Mouse (Mus musculus) NIH3T3 (cell line): Measurements from ENCODE around the gene Dock8.
A peak's percentile ranks its signal among the peaks of the same experiment; 100 is the strongest.
"Not testable (repeated sequence)": the region's sequence is repeated elsewhere in the genome, so short reads cannot be mapped to it uniquely, and the experiment has no call there.

Source experiments
- DNase-seq: peaks from one replicate; pipeline ENCODE4 v3.0.0-alpha.2; 2012; ENCODE audit warnings: low read depth

Dock8 gene

DNA sequence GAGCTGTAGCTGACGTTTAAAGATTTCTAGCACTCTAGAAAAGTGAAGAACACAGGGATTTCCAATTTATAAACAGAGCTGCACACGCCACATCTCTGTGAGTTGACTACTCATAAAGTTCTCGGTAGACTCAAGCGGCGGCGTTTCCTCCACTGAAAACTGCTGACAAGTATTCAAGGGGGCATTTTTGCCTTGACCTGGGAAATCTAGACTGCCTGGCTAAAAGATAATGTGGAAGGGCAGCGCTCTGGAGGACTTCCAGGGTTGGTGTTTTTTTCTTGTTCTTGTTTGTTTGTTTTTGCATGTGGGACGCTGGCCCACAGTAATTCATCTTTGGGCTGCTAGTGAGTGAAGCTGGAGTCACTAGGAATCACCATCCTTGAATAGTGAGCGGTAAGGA lies 819 bp downstream of the Dock8 start:
- DNase-seq, result peak; percentile 31

DNA sequence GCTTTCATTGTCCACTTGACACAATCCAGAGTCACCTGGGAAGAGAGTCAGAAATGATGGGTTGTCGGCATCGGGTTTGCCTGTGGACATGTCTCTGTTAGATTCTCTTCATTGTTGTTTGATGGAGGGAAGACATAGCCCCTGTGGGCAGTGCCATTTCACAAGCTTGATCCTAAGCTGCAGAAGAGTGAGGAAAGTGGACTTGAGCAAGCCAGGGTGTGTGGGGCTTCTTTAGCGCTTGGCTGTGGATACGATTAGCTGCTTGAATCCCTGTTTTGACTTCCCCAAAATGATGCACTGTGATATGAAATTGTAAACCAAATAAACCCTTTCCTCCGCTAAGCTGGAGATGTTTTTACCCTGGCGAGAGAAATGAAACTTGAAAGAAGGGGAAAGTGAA lies 2.7 kb downstream of the Dock8 start:
- DNase-seq, result no peak

- DNase-seq, result no peak
These were observed 3.5 kb downstream of the Dock8 start for GRCm38 (mm10) chr19:25002828-25003227.

DNA sequence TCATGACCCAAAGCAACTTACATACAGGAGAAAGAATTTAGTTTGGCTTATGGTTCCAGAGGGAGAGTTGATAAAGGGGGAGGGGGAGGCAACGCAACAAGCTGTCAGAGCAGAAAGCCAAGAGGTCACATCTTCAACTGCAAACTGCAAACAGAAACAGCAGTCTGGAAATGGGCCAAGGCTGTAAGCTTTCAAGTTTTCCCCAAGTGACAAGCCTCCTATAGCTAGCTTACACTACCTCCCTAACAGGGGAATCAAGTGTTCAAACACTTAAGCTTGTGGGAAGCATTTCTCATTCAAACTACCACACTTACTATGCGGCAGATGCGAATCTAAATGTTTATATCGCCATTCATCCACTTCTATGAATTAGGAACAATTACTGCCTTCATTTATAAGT lies 4.5 kb downstream of the Dock8 start:
- peak; percentile 49 for DNase-seq

DNA sequence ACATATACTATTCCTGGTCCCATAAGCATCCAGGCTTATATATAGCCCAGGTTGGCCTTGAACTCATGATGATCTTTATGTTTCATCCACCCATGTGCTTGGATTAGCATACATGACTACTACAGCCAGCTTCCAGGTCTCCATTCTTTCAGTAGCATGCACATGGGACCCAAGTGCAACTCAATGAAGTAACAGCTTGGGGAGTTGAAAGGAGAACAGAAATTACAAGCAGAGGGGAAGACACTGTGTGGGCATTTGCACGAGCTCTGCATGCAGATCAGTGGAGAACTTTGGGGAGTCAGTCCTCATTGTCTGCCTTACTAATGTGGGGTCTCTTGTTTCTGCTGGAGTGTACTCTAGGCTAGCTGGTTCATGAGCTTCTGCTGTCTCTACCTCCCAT lies 7.4 kb downstream of the Dock8 start:
- DNase-seq, result no peak

GRCm38 (mm10) chr19:25008509-25008908 lies 9.2 kb downstream of the Dock8 start:
- DNase-seq, result no peak

GRCm38 (mm10) chr19:25022766-25023165 lies 23.4 kb downstream of the Dock8 start:
- no peak for DNase-seq

DNA sequence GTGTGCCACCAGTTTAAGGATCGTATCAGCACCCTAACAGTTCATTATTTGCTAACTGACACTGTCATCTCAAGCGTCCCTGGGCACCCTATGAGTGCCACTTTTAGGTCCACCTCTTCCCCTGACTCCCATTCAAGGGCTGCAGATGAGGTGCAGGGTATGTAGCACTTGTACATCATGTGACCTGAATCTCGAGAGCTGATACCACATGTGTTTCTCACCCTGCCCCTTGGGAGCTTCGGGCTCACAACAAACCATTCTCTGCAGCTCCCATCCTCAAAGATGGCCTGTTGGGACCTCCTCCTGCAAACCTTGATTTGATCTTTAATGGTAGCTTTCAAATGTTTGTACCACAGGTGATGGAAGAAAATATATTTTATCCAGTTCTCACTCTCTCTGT lies 32.4 kb downstream of the Dock8 start:
- DNase-seq, result no peak

DNA sequence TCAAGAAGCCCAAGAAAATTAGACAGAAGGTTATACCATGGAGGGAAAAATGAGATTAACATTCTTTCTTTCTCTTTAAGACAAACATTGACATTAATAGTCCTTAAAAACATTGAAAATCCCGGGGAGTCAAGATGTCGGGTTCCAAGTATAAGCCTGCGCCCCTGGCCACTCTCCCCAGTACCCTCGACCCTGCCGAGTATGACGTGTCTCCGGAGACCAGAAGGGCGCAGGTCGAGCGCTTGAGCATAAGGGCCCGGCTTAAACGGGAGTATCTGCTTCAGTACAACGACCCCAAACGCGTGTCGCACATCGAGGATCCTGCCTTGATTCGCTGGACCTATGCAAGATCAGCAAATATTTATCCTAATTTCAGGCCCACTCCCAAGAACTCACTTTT lies 33.7 kb downstream of the Dock8 start:
- not testable (repeated sequence) for DNase-seq

DNA sequence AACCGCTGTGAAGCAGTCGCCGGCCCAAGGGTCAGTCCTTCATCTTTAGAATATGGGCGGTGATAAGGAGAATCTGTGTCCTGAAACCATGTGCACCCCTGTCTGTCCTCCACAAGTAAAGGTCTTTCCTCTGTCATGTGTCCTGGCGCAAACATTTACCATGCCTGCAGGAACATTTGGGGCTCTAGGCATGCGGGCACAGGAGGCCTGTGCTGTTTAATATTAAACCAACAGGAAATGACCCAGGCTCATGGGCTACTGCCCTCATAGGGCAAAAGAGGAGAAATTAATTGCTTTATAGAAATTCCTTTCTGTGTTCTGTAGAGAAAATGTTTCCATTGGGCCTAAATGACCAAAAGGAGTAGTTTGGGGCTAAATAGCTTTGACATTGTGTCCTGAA lies 36.5 kb downstream of the Dock8 start:
- DNase-seq, result no peak

DNA sequence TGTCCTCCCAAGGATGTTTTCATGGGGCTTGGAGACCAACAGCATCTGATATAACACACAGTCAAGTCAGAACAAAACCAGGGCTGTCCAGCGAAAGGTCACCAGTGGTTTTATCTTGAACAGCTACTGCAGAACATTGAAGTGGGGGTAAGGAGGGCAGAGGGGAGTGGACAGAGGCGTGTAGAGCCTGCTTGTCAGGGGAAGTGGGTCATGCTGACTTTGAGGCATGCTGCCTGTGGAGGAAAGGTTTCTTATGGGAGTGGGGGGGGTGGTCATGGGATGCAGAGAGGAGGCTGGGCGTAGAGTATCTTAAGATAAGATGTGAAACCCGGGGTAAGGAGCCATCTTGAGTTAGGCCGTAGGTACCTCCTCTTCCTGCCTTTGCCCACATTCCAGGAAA lies 37.5 kb downstream of the Dock8 start:
- no peak for DNase-seq

GRCm38 (mm10) chr19:25037249-25037648 lies 37.9 kb downstream of the Dock8 start:
- no peak for DNase-seq

- no peak for DNase-seq
These were observed 39.0 kb downstream of the Dock8 start for GRCm38 (mm10) chr19:25038293-25038692.

DNA sequence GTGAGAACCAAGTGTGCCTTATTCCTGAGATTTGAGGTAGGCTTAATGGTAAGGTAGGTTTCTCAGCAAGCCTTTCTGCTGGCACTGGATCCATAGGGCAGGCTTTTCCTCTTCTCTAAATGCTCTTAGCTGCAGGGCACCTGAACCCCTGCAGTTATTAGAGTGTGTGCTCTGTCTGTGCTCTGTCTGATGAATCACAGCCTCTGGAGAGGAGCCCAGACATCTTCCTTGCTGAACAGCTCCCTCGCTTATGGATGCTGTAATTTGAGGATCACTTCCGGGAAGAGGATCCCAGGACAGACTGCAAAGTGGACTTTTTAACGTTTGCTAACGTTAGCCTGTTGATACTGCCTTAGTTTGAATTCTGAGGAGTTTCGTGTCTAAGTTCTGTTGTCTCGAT lies 41.9 kb downstream of the Dock8 start:
- peak; percentile 89 for DNase-seq

GRCm38 (mm10) chr19:25042973-25043372 lies 43.6 kb downstream of the Dock8 start:
- no peak for DNase-seq

- DNase-seq, result no peak
These were observed 44.7 kb downstream of the Dock8 start for GRCm38 (mm10) chr19:25044057-25044456.

- no peak for DNase-seq
These were observed 53.0 kb downstream of the Dock8 start for GRCm38 (mm10) chr19:25052355-25052754.

GRCm38 (mm10) chr19:25053152-25053551 lies 53.8 kb downstream of the Dock8 start:
- no peak for DNase-seq

DNA sequence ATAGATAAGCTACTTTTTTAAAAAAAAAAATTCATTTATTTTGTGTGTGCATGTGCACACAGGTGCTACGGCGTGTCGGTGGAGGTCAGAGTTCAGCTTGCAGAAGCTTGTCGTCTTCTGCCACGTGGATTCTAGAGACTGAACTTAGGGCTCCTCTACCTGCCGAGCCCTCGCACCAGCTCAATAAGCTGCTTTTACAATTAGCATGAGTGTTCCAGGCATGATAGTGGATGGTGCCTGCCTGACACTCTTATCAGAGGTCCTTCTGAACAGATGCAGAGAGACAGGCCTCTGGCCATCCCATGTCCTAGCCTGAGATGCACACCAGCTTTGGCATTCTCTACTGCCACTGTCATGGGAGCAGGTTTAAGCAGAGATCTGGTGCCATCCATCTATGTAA lies 55.7 kb downstream of the Dock8 start:
- no peak for DNase-seq

- no peak for DNase-seq
These were observed 56.2 kb downstream of the Dock8 start for GRCm38 (mm10) chr19:25055559-25055958.

DNA sequence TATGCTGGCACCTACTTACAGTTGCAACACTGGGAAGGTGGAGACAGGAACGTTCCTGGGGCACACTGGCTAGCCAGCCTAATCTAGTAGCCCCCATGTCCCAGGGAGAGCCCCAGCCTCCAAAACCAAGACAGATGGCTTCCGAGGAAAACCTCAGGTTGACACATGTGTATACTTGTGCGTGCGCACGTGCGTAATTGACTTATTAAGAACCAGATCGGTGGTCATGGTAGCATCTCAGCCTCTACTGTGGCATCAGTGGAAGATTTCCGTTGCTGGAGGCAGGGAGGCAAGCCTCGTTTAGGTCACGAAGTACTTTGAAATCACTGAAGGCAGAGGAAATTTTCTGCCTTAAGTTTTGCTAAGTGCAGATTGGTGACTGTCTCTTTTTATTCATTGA lies 56.9 kb downstream of the Dock8 start:
- DNase-seq, result no peak

DNA sequence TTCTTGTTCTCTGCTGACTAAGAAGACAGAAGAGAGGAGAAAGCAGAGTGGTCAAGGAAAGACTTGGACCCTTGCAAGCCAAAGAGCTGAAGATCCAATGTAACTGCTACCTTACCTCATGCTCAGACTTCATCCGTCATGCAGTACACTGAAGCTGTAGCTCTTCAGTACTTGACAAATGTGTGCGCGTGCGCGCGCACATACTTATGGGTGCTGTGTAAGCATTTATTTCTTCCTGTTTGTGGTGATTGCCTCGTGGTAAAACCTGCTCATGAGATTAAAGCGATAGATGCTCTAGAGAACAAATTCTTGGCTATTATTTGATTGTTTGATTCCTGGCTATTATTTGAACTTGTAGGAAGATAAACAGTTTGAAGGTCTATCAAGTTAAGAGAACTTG lies 58.5 kb downstream of the Dock8 start:
- DNase-seq, result no peak

DNA sequence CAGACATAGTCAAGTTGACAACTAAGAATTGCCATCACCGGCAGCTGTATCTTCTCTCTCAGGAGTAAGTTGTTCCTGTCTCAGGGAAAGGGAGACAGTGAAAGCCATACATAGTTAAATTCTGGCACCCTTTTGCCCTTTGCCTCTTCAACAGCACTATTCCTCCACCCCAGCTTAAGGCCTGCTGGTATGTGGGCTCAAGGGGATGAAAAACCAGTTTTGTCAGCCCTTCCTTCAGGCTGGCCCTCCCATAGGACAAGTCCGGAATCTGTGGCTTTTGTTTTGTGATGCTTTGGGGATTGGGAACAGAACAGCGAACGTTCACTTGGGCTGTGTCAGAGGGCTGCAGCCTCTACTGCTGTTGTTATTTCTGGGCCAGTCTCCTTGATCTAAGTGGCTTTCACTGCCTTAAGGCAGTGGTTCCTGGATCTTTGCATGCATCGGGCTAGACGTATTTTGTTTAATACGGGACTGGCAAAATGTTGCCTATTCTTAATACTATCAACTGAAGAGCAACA lies 60.6 kb downstream of the Dock8 start:
- no peak for DNase-seq

DNA sequence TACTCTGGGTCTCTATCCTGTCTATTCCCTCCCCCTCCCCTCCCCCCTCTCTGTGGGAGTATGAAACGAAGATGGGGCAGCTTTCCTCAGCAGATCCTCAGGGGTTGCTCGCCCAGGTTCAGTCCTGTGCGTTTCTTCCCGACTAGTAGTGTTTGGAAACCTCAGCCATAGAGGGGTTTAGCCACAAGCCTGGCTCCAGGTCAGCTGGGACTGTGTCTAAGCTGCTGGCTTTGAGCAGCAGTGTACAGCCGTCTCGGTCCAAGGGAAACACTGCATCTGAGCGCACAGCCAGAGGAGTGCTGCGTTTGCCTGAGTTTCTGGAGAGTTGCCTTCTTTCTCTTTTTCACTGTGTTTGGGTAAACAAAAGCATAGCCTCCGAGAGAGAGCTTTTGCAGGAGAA lies 61.0 kb downstream of the Dock8 start:
- DNase-seq, result peak; percentile 46
